Mouse (Mus musculus) cerebellum, adult 2 months (tissue): Measurements from ENCODE around the gene Emp2. TPM values are rescaled to one million over a fixed set of nuclear protein-coding genes. Genes with fewer than 3 reads are reported as not detected.
A peak's percentile ranks its signal among the peaks of the same experiment; 100 is the strongest.

ENCODE experiments used
- DNase-seq, 2 experiments: peaks; one replicate each; pipeline ENCODE4 v3.0.0; 2021
- H3K27ac ChIP-seq: fragments of 200-500 bp; 2 replicates; pipeline ENCODE4 v1.5.1; 2012; ENCODE audit warnings: low read length, control low read depth, inconsistent platforms; ENCODE audit not compliant: insufficient read depth
- H3K27me3 ChIP-seq: fragments of 200-500 bp; 2 replicates; pipeline ENCODE4 v1.6.1; 2012; ENCODE audit warnings: inconsistent platforms, mild to moderate bottlenecking, low read length, moderate library complexity; ENCODE audit not compliant: control insufficient read depth, insufficient read depth
- H3K4me1 ChIP-seq: fragments of 200-500 bp; 2 replicates; pipeline ENCODE4 v1.6.1; 2011; ENCODE audit warnings: low read length; ENCODE audit not compliant: control insufficient read depth, insufficient read depth
- H3K4me3 ChIP-seq: fragments of 200-500 bp; replicated peaks from 2 replicates; pipeline ENCODE3; 2011; ENCODE audit warnings: mild to moderate bottlenecking, low read depth, low read length, control low read depth; ENCODE audit not compliant: insufficient read depth
- CTCF ChIP-seq: fragments of 200-500 bp; IDR thresholded peaks from 2 replicates; pipeline ENCODE4 v1.5.1; 2011; ENCODE audit warnings: low read depth, mild to moderate bottlenecking, control low read depth, low read length, moderate library complexity, borderline replicate concordance; ENCODE audit not compliant: insufficient read depth
- POLR2A ChIP-seq: fragments of 200-500 bp; IDR thresholded peaks from 2 replicates; pipeline ENCODE4 v1.6.1; 2011; ENCODE audit warnings: low read length, control low read depth, borderline replicate concordance; ENCODE audit not compliant: insufficient read depth
- WGBS: fragments of 180-500 bp; shearing (Covaris S2); methylation state at CpG from one replicate; pipeline ENCODE4 v1.1.7; 2018; 5-methylcytosine and 5-hydroxymethylcytosine counted together
- polyA plus RNA-seq: library from polyadenylated mRNA; depleted of rRNA; stranded (reverse); fragments of >200 nt; gene quantifications from 2 replicates; pipeline ENCODE4 v1.2.3, GENCODE M21; 2012

Emp2 gene
- polyA plus RNA-seq, 1 experiment = 16.2 TPM

- Histone ChIP-seq H3K27me3 (no peaks in the 10 kb centered on the region), H3K4me3 (no peak overlapping the region), H3K4me1 (no peaks in the 10 kb centered on the region), H3K27ac (no peak overlapping the region)
- TF ChIP-seq POLR2A = no peak
- TF ChIP-seq CTCF = no peak
- 54% methylated on average over 12 of the region's 12 CpGs for WGBS
- DNase-seq = no peak
These were observed 17.1 kb upstream of the Emp2 start for GRCm38 (mm10) chr16:10330586-10331495.

DNA sequence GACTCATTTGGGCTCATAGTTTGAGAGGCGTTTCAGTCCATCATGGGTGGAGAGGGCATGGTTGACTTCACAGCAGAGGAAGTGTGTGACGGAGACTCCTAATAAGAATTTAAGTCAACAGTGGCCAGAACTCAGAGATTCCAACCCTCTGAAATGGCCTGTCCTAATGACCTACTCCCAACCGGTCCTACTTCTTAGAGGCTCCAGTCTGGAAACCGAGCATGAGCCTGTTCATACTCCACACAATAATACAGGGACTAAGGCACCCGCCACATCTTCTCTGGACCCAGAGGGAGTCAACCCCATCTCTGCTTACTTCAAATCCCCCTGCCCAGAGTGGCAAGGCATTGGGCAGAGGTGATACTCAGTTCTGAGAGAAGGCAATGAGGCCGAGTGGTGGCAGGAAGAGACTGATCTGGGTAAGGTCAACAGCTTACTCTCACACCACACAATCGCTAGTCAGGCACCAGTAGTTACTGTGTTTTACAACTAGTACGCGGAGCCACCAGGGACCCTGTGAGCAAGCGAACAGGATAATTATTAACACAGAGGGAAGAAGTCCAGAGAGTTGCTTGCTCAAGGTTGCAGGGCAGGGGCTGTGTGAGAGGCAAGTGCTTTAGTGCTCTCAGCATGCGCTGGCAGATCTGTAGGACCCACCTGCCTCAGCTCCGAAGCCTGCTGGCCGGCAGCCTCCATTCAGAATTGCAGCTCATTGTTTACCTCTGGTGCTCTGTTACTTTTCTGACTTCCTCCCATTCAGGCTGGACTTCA lies 14.0 kb upstream of the Emp2 start:
- Histone ChIP-seq H3K4me3 (no peak overlapping the region), H3K4me1 (no peaks in the 10 kb centered on the region), H3K27ac (no peak overlapping the region), H3K27me3 (no peaks in the 10 kb centered on the region)
- WGBS = 65% methylated on average over 13 of the region's 13 CpGs
- no peak for DNase-seq
- TF ChIP-seq CTCF = no peak
- no peak for TF ChIP-seq POLR2A

- H3K4me1 ChIP-seq = no peaks in the 10 kb centered on the region
- WGBS = 60% methylated on average over 17 of the region's 17 CpGs
- H3K27ac ChIP-seq = no peak overlapping the region
- TF ChIP-seq CTCF (no peak), POLR2A (no peak)
- no peak for DNase-seq
- H3K27me3 ChIP-seq = no peaks in the 10 kb centered on the region
- H3K4me3 ChIP-seq = no peak overlapping the region
These were observed 6.3 kb upstream of the Emp2 start for GRCm38 (mm10) chr16:10319914-10320569.

- TF ChIP-seq POLR2A (no peak), CTCF (no peak)
- 63% methylated on average over 4 of the region's 4 CpGs for WGBS
- H3K27me3 ChIP-seq = no peaks in the 10 kb centered on the region; the same call in 1 of the 2 replicates
- no peak overlapping the region for H3K27ac ChIP-seq
- no peaks in the 10 kb centered on the region for H3K4me1 ChIP-seq
- no peak for DNase-seq
- no peak overlapping the region for H3K4me3 ChIP-seq
These were observed 3.4 kb upstream of the Emp2 start for GRCm38 (mm10) chr16:10317197-10317544.

DNA sequence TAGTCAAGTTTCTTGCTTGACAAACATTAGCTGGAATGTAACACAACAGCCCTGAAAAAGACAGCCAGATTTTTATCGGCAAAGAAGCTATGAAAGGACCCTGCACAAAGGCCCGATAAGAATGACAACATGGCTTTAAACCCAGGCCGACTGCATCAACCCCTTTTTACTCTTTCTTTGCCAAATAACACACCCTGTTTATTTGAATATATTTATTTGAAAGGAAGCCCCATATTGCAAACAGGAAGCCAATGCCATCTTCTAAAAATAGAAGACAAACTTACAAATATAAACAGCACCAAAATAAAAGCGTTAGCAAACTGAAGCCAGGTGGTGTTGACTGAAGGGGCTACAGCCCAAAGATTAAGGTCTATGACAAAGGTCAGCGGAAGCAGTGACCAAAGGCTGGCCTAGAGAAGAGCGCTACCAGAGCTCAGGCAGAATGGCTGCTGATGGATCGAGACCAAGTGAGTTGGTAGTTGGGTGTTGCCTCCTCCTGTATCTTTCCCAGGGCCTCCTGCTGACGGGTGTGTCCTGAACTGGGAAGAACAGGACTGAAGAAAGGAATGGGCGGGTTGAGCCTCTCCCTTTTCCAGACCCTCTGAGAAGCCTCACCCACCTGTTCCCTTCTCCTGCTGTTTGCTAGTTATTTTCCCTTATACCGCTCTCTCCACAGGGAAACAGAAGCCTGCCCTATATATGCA lies 2.9 kb upstream of the Emp2 start:
- TF ChIP-seq POLR2A (no peak), CTCF (no peak)
- H3K27me3 ChIP-seq = no peaks in the 10 kb centered on the region; the same call in 1 of the 2 replicates
- H3K4me3 ChIP-seq = no peak overlapping the region
- H3K4me1 ChIP-seq = no peaks in the 10 kb centered on the region
- no peak for DNase-seq
- 87% methylated on average over 10 of the region's 10 CpGs for WGBS
- no peak overlapping the region for H3K27ac ChIP-seq

DNA sequence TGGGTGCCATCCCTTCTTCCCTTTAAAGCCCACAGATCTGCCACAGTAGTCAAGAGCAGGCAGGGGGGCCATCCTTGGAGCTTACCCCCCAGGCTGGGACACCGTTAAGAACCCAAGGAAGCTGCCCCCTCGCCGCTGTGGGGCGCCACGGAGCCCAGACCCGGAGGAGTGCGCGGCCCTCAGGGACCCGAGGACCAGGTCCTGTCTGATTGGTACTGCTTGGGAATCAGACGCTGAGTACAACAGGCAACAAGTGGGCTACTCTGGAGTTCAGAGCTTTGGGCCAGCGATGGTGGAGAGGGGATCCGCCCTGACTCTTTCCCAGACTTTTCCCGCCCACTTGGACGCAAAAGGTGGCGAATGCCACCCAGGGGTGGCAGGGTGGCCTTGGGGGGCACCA lies 542 bp downstream of the Emp2 start:
- H3K27me3 ChIP-seq = no peaks in the 10 kb centered on the region; the same call in 1 of the 2 replicates
- 4% methylated on average over 15 of the region's 15 CpGs for WGBS
- H3K4me3 ChIP-seq = peak overlapping the region; percentile 17
- TF ChIP-seq POLR2A = no peak
- no peak for TF ChIP-seq CTCF
- H3K4me1 ChIP-seq = no peaks in the 10 kb centered on the region
- no peak for DNase-seq
- H3K27ac ChIP-seq = no peak overlapping the region

DNA sequence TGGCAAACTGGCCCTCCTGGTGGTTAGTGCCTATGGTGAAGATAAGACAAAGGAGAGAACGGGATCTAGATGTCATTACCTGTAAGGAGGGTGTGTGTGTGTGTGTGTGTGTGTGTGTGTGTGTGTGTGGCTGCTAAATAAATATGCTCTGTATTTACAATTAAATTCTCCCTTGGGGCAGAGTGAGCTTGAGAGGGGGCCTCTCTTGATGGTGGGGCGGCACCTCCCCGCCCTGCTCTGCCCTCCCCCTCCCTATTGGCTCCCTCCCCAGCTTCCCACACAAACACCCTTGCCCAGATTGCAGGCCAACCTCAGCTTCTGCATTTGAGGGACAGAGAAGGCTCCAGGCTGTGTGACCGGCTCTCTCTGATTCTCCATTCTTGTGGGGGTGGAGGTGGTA lies 1.8 kb downstream of the Emp2 start:
- WGBS = 69% methylated on average over 4 of the region's 4 CpGs
- no peak for DNase-seq
- TF ChIP-seq CTCF (no peak), POLR2A (no peak)
- H3K27ac ChIP-seq = no peak overlapping the region
- H3K4me3 ChIP-seq = no peak overlapping the region
- H3K4me1 ChIP-seq = no peaks in the 10 kb centered on the region
- H3K27me3 ChIP-seq = no peaks in the 10 kb centered on the region; the same call in 1 of the 2 replicates
